Mouse (Mus musculus): Measurements from ENCODE around the gene Klhl1.

Klhl1 gene

DNA sequence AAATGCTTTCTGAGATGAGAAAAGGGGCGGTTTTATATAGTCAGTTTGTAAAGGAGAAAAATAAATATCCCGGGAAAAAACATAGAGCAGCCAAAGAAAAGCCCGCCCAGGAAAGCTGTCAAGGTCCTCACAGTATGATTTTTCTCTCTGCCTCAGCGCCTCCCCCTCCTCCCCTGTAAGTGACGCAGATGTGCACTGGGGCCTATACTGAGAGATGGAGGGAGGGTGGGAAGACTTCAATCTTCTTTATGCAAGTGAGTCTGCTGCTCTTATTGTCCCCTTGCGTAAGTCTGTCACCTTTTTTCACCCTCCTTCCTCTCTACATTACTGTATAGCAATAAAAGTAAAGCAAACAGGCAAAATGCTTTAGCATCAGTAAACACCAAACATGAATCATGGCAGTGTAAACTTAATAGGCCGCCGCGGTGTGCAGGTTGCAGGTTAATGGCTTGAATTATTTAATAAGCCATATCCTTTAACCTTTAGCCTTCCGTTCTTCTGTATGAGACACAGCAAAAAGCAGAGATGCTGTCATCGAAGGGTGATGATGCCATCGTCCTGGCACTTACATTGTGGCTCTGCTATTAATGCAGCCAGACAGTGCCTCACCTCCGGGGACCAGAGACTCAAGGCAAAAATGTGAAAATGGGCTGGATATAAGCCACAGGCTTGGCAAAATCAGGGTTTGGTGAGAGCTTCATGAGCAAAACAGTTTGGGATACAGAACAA lies at the start of gene Klhl1:
Gene Klhl1, minus strand, starts transcription at position 149 of the 729 bp plus-strand sequence.
- no peak for DNase-seq

DNA sequence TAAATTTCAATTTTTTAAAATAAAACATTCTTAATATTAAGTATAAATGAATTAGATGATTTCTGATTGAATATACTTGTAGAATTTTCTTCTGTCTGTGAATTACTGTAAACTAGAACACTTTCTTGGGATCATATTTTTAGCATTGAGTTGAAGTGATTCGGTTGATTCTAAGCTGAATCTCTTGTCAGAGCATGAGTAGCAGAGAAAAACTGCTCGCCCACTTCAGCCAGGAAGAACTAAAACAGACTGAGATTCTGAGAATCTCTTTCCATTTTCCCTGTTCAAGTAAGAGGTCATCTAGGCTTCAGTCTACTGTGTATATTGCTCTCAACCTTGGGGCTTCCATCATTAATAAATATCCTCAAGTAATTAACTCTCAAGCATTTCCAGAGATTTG lies 34.8 kb upstream of the Klhl1 start:
- no peak for DNase-seq

DNA sequence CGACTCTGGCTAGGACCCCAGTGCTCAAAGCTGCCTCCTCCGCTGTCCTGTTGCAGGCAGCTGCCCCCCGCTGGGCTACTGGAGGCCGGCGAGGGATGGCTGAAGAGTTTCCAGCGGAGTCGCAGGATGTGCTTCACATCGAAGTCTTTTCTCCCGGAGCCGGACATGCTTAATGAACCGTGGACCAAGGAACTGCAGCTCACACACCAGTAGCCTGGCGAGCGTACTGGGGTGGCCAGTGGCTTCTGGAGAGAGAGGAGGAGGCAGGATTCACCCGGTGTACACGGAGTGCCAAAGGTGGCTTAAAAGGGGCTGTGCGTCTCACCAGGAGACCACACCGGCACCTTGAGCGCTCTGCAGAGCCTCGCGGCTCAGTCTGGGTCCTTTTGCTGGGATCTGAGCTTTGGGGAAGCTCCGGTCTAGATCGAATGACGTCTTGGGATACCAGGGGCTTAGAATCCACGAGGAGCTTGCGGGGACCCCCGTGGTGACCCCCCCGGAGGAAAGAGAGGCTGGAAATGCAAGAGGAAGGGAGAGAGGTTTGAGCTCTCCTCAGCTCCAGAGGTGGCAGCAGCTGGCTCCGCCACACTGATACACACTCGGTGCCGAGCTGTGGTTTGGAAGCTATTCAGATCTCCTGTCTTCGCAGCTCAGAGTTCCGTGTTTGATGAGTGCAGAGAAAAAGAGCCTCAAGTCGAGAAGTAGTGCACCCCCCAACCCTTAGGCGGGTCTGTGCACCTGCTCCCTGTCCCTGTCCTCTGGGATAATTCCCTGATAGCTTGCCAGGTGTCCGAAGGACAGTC lies 550 bp downstream of the Klhl1 start:
- peak in 1 of 2 experiments; percentile 27 for DNase-seq

DNA sequence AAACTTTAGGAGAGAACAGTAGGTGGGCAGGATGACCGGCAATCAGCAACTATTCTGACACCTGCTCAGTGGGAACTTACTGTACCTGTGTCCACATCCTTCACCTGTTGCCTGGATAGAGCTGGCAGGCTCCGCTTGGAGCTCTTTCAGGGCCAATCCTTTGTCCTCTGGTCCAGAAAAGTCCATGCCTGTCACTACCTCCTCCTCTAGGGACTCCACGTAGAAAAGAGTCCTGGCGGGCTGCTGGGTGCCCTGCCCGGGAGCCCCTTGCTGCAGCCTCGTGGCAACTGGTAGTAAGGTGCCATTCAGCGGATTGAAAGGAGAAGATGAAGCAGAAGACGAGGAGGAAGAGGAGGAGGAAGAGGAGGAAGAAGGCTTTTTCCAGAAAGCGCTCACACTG lies 1.2 kb downstream of the Klhl1 start:
- DNase-seq: no peak

DNA sequence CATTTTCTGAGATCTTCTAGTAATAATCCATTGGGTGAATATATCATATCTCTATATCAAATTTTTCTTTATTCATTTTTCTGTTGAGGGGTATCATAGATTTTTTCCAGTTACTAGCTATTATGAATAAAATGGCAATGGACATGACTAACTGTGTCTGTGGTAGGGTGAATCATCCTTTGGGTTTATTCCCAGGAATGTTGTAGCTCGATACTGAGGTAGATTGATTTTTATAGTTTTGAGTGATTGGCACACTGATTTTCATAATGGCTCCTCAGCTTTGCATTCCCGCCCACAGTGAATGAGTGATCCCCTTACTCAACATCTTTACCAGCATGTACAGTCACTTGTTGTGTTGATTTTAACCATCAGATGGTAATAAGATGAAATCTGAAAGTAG lies 19.0 kb downstream of the Klhl1 start:
- no peak for DNase-seq

DNA sequence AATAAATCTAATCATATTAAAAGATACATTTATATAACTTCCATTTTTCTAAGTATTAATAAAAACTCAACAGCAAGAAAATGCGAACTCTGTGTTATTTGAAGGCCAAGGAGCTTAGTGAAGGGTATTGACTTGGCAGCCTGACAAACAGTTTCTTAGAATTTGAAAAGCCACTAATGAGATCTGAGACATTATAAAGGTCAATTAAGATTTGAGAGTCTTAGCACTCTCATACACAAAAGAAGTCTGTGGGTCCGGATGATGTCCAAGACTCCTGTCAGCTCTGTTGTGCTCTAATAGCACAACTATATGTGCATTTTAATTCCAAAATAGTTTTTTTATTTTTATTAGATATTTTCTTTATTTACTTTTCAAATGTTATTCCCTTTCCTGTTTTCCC lies 47.1 kb downstream of the Klhl1 start:
- no peak for DNase-seq

DNA sequence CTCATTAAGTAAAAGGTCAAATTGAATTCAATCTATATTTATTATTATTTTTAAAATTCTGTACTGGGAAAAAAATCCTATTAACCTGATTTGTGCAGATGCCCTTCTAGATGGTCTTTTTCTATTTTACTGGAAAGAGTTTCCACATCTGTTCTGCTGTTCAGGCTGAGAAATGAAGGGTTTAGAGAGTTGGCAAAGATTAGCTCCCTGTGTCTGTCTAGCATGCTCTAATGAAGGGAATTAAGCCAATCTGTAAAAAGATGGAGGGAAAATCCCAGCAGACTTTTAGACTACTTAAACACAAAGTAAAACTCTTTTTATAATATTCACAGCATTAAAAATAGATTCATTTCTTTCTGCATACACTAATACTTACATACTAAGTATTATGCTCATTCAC lies 47.6 kb downstream of the Klhl1 start:
- DNase-seq: no peak

DNA sequence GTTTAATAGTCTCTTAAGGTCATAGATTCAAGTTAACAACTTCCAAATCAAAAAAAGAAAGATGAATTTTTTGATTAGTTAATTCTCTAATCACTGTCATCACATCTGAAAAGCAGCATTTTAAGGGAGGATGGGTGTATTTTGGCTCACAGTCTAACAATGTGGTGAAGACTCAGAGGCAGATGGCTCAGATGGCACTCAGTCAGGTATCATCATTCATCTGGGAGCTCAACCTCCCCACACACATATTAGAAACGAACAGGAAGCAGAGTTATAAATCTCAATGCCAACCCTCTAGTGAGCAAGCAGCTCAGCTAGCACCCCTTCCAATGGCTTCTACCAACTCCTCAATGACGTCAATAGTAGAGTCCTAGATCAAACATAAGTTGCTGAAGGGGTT lies 57.1 kb downstream of the Klhl1 start:
- no peak for DNase-seq

DNA sequence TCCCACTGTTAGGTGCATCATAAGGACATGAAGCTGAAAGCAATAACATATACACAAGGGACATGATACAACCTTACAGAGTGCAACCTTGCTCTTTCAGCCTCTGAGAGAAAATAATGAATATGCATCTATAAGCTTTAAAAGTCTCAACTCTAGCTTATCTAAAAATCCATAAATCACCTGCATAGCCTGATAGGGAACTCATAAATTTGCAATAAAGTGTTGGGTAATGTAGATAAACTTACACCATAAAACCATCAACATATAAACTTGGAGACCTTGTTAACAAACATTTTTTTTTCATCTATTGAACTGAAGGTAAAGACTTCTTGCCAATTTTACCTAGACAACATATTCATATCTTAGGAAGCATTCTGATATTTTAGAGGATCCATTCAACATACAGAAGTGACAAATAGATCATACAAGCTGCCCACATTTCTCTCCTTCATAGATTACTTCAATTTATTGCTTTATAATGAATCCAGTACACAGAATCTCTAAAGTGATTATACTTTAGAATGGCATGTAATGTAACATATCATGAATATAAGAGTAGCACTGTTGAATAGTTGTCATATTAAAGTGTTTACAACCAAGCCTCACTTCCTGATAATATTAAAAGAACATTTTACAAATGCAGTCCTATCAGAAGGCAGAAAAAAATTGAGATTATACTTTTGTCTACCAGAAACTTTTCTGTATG lies 126.7 kb downstream of the Klhl1 start:
- DNase-seq: no peak

DNA sequence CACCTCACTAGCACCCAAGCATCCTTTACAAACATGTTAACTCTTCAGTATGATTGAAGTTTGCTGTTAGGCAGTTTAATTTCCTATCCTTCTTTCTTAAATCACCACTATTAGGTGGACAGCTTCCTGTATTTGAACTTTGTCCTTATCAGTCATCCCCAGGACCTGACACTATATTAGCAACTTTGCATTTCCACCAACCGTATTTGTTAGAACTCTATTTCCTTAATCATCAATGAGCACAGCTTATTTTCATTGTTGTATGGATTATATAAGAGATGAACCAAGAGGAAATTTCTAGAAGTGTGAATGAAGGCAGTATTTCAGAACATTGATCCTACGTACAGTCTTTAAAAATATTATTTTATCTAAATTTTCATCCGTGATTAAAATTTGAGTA lies 156.2 kb downstream of the Klhl1 start:
- DNase-seq: no peak

DNA sequence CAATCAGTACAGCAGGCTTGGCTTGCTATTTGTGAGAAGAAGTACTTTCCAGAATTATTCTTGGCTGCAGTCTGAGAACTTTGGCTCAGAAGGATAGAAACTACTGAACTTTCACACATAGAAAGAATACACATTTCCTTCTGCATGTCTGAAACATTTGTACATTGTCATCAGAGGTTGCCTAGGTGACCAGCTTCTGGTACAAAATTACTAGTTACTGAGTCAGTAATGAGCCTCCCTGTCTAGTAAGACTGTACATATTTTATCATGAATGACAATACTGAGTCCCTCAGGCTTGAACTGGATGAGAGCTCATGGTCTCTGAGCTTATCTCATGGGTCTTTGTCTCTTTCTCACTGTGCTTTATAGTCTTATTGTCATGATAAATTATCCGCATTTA lies 170.7 kb downstream of the Klhl1 start:
- no peak for DNase-seq

DNA sequence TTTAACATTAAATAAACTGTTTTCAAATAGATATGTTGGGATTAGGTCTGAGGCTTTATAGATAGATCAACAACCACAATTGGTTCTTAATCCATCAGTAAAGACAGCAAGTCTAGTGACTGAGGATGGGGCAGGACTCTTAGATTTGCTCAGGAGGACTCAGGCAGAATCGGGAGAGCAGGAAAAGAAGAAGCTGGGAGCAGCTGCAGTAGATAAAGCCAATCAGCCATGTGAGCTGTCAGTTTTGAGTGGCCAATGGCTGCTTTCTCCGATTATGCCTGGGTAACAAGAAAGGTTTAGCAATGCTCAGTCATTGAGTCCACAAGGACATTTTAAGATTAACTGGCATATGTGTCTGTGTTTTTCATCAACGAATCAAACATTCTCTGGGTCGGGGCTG lies 187.8 kb downstream of the Klhl1 start:
- DNase-seq: no peak

DNA sequence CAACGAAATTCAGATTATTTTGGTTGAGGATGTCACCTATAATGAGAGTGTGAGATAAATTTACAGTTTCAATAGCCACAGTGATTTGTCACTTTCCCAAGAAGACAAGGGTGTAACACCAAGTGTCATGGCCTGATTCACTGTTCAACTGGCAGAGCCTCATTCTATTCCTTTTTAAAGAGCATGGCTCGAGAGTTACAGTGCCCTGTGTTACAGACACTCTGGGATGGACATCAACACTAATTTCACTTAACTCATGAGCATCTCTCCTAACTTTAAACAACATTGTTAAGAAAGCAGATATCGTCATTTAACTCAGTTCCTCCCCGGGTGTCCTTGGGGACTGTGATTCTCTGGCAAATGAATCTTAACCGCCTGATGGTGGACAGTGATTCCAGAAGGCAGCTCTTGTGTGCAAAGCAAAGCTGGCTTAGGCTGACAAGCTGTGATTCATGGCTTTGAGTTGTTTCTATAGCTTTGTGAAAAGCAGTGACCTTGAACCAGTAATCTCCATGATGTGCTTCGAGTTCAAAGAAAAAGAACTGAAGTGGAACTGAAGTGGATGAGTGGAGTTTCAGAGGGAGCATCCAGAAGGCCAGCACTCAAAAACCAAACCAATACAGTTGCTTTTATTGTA lies 301.0 kb downstream of the Klhl1 start:
- no peak for DNase-seq

DNA sequence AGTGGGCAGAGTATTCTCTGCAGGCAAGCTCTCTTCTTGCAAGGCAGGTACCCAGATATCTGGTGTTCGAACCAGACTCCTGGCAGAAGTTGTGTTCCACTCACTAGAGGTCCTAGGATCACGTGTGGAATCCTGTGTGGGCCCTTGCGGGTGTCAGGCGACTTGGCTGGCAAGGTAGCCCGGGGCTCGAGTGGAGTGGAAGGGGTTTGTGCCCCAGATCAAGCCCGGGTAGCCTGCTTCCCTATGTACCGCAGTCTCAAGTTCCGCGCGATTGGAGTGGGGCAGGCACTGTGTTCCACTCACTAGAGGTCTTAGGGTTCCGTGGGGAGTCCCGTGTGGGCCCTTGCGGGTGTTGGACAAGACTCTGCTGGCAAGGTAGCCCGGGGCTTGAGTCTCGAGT lies 324.1 kb downstream of the Klhl1 start:
- peak in 1 of 2 experiments; percentile 42 for DNase-seq

DNA sequence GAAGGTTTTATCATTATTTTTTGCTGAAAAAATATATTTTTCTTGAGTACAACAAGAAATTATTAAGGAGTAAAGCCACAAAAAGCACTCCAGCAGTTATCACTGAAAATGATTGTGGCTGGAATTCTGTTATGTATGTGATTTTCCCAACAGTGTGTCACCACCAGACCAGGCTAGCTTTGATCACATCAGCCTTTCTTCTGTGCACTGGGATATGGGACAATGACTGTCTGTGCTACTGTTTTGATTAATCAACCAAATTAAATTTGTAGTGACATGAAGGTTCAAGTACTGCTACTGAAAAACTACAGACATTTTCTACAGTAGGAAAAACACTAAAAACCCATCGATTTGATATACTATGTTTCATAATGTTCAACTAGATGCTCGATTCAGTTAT lies 344.4 kb downstream of the Klhl1 start:
- no peak for DNase-seq

DNA sequence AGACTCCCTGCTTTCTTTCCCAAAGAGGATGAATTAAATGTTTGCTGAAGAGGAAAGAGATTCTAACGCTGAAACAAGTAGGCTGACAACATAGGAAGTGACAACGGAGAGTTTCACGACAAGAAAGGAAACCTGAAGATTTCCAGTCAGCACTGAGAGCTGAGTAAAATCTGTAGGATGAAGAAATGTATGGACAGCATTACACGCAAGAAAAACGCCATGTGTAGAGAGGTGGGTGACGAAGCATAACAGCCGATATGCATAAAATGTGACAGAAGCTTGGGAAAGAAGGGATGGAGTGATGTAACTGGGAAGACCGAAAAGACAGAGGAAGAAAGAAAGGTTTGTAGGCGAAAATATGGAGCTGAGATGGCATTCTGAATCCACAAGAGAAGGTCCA lies 375.8 kb downstream of the Klhl1 start:
- DNase-seq: no peak

DNA sequence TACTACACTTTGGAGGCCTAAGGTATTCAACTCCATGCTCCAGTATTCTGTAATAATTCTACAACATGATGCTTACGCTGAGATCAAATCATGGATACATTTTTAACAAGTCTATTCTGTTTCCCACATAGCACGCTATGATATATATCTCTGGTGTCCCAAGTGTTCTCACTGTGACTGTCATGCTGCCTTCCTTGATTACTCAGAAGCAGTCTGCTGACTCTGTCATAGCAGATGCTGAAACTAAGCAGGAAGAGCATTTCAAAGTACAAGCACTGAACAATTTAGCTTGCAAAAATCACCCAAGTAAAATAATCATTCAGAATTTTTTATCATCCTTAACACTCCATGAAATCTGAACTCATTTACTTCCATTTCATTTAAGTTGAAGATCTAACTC lies 378.7 kb downstream of the Klhl1 start:
- no peak for DNase-seq

DNA sequence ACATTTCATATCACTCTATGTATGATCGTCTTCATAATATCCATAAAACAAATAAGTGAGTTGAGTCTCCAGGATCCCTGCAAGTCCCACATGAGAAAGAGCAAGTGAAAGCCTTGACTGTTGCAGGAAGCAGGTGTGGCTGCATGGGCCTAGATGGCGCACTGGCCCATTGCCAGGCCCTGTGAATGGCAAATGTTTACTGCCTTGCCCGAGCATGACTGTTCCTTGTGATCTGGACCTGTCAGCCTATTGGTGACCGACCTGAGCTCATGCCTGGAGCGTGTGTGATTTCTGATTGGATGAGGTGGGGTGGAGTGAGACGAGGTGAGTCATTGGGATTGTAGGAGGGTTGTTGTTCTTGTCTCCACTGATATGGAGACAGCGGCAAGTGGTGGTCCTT lies 411.5 kb downstream of the Klhl1 start:
- DNase-seq: no peak

DNA sequence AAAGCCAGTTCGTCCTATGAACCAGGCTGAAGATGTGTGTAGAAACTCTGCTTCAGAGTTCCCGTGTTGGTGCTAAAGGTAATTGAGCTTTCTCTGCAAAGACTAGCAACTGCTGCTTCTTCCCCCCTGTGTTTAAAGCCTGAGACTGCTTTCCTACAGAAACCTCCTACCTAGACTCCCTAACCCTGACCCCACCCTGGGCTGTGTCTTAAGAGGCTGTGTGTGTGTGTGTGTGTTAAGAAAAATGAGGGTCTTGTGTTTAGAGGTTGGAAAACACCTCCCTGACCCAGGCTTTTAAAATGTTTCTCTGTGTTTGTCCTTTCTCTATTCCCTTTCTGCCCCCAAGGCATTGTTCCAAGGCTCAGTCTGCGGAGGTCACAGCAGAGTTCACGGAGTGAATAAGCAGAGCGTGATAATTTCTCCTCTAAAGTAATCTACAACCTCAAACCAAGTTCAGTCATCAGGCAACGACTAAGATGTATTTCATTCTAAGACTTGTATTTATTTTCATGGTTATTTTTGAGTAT lies 437.2 kb downstream of the Klhl1 start:
- DNase-seq: no peak

DNA sequence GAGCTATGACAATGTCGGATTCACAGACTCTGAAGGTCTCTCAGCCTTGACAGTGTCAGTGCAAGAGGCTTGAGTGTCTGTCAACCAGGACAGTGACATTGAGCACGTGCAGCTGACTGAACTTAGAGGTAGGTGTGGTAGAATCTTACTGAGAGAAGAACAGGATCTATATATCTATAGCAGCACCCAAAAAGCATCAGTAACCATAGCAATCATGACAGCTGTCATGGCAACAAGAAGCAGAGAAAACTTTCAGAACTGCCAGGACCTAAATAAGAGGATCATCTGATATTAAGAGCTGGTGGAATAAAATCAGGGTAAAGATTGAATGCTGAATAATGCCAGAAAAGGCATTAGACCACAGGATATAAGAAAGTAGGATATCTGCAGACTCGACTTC lies 453.0 kb downstream of the Klhl1 start:
- DNase-seq: no peak
